Mouse (Mus musculus) lung, postnatal 0 days (tissue): ENCODE measurements around the gene Ccdc81.

Source experiments
- CTCF ChIP-seq: IDR thresholded peaks from 2 replicates; pipeline ENCODE4 v1.5.1; 2016; ENCODE audit warnings: antibody characterized with exemption, mild to moderate bottlenecking
- EP300 ChIP-seq: IDR thresholded peaks from 2 replicates; pipeline ENCODE4 v1.6.1; 2016; ENCODE audit warnings: antibody characterized with exemption, mild to moderate bottlenecking, control low read depth

DNA sequence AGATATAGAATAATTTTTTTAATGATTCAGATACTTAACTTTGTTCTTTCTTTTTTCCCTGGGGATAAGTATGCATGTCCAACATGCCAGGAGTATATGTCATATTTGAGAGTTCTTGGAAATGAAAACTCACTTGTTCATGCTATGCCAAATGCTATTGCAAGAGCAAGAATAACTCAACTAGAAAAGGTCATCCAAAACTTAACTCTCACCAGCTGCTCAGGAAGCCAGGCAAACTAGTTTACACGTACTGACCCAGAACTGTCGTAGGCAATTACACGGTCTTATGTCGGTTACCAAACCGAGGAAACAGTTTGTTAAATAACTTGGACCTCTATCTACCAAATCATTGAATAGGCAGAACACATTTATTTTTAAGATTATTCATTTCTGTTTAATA, 13.3 kb upstream of the Ccdc81 start:
- no peak for TF ChIP-seq CTCF
- TF ChIP-seq EP300 = peak; percentile 51; the same call in 1 of the 2 replicates
